Mouse (Mus musculus): ENCODE data around the gene Vps26c. TPM values are rescaled to one million over a fixed set of nuclear protein-coding genes. Genes with fewer than 3 reads are reported as not detected.

The Vps26c gene
- total RNA-seq (2021), result 10 to 100 TPM; 35.1 to 35.6 TPM
- long read RNA-seq, experiment 1, transcript Vps26c-201 (8 exons, 2,547 nt), result major isoform, 32 of 37 reads
- long read RNA-seq, experiment 1, partial matches to known transcripts, result 0 of 37 reads
- long read RNA-seq, experiment 1, other reads (novel, unspliced or antisense), result 5 of 37 reads
- long read RNA-seq, experiment 2, transcript Vps26c-201 (8 exons, 2,547 nt), result major isoform, 45 of 58 reads
- long read RNA-seq, experiment 2, partial matches to known transcripts, result 2 of 58 reads
- long read RNA-seq, experiment 2, other reads (novel, unspliced or antisense), result 11 of 58 reads

DNA sequence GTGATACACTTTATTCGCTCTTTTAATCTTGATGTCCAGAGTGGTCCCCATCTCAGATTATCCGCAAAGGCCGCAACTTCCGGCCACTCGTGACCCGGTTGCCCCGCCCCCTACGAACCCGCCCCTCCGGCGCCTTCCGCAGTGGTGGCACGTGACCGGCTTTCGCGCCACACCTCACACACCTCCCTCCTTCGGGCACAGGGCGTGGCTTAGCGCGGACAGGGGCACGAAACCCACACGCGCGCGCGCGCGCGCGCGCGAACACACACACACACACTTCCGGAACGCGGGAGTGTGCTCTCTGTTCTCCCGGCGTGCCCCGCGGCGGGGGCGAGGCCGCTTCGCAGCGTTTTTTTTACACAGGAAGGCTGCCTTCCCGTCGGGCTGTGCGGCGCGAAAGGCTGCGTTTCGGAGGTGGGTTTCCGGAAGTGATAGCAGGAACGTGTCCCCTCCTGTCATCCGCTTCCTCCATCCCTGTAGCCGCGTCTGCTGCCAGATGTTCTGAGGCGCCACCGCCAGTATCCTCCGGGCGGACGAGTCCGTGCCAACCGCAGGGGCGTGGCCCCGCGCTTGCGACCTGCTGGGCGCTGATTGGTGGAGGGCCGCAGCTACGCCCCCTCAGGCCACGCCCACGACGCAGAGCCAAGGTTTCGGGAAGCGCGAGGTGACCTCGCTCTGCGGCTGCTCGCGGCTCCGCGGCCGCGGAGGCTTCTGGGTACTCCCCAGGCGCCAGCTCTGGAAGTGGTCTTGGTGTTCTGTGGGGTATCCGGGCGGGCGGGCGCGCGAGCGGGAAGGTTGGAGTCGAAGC, at the start of gene Vps26c:
Vps26c (minus strand) TSS at position 487 of the 808 bp plus-strand sequence.
- peak; percentile 97 for DNase-seq (ENCODE audit: low spot score in 2 of 2)

DNA sequence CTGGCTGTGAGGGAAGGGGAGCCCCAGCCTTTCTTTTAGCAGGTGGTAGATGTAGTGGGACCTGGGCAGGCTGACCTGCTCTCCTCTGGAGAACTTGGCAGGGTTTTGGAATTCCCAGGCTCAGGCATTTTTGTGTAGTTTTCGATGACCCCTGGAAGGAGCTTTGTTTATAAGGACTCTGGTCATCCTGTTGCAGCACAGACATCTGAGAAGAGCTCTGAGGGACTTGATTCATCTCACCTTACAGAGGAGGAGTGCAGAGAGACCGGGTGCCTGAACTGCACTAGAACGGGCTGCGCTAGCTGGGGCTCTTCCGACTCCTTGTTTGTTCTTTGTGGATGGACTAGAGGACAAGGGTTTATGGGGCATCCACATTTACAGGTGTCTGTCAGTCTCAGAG, 49.1 kb upstream of the Vps26c start:
- no peak for DNase-seq (ENCODE audit: low spot score in 2 of 2)

DNA sequence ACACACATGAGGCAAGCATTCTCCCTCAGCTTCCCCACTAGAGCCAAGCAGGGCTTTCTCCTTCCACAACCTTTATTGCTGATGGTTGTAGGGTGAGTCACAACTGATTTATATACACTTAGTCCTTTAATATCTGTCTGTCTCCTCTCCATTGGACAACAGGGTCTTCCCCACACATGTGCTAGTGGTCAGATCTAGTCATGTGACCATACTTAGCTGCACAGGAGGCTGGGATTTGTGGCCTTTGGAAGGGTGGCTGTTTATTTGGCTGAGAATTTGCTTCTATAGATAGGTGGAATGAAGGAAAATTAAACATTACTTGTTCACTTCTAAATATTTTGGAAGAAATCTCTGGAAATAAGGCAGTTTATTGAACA, 48.1 kb upstream of the Vps26c start:
- DNase-seq (ENCODE audit: low spot score in 2 of 2), result no peak

DNA sequence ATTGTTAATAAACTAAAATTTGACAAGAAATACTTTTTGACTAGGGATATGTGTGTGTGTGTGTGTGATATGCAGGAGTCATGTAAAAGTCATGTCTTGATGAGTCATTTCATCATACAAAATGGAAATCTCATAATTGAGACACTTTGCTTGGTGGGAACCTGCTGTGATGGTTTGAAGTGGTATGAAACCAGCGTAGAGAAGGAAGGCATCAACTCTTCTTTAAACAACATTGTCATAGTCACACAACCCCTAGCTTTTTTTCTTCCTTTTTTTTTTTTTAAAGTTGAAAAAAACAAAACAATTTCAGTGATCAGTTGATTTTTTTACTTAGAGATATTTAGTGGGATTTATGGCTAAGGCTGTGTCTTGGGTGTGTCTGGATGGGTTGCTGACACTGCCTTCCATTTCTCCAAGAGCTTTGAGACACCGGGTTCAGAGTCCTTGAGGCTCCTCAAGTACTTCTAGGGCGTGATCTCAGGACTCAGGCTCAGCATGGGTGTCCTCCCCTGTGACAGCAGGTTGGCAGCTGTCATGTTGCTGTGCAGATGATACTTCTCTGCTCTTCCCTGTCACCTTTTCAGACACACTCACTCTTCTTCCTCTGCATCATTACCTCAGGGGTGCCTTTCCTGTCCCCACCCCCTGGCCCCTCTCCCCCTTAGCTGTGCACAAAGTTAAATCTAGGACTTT, 47.5 kb upstream of the Vps26c start:
- no peak for DNase-seq (ENCODE audit: low spot score in 2 of 2)

DNA sequence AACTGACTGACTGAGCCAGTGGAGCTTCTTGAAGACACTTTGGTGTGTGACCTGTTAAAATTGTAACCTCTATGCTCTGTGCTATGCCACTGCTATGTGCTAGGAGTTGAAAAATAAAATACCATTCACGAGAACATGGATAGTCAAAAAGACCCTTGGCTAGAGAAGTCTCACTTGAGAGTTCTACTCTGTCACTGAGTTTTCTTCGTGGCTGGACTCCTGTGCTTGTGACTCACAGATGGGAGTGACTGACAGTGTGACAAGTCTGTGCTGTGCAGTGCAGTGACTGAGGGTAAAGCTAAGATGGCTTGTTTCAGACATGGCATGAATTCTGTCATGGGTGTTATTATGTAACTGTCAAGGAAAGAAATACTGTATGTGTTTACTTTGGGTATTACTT, 45.8 kb upstream of the Vps26c start:
- DNase-seq (ENCODE audit: low spot score in 2 of 2), result no peak

DNA sequence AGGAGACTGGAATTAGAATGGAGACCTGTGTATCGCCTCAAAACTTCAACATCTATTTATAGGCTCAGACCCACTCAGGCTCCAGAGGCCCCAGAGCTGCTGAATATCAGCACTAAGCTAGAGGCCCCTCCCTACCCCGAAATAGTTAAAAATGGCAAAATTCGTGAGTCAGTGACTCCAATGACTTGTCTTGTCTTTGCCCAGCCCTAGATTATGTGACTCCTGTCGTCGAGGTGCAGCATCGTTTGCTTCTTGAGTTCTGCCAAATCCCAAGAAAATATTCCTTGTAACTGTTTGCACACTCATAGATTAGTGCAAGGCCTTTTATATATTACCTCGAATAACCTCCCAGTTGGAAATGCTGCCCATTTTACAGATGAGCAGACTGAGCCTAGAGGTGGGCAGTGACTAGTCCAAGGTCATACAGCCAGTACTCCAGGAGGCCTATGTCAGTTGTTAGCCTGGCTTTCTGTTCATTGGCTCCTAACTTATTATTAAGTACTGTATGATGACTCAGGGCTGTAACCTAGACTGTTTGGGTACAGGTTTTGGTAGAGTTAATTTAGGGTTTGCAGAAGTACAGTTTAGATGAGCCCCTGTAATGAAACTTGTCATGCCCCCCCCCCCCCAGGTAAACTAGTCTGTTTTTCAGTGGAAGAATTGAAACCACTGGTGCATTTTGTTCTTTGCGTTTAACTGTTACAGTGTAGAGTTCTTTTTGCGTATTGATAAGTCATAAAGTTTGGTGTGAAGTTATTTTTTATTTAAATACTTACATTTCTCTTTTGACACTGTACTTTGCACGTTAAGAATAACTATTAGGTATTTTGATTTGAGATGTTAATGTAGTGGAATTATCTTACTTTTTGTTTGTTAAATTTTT, 44.7 kb upstream of the Vps26c start:
- DNase-seq (ENCODE audit: low spot score in 2 of 2), result no peak

DNA sequence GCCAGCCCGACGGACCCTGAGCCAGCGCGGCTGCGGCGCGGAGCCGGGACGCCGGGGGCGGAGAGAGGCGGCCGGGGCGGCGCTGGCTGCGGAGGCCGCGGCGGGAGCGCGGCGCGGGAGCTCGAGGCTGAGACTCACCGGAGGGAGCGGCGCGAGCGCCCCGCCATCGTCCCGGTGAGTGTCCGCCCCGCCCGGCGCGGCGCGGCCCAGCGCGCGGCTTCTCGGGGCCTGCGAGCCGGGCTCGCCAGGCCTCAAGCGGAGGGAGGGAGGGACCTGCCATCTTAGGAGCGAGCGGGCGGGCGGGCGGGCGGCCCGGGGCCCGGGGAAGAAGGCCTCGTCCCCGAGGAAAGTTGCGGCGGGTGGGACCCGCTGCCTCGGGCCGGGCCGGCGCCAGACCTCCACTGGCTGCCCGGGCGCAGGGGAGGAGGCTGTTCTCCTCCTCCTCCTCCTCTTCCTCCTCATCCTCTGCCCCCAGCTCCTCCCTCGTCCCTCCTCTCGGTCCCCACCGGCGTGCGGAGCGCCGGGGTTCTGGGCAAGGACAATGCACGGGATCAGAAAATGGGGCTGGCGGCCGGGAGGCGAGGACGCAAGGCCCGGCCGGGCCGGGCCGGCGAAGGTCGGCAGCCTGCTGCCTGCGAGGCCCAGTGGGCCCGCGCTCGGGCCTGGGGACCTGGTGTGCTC, 43.9 kb upstream of the Vps26c start:
- peak; percentile 55 to 62 for DNase-seq (ENCODE audit: low spot score in 2 of 2)

DNA sequence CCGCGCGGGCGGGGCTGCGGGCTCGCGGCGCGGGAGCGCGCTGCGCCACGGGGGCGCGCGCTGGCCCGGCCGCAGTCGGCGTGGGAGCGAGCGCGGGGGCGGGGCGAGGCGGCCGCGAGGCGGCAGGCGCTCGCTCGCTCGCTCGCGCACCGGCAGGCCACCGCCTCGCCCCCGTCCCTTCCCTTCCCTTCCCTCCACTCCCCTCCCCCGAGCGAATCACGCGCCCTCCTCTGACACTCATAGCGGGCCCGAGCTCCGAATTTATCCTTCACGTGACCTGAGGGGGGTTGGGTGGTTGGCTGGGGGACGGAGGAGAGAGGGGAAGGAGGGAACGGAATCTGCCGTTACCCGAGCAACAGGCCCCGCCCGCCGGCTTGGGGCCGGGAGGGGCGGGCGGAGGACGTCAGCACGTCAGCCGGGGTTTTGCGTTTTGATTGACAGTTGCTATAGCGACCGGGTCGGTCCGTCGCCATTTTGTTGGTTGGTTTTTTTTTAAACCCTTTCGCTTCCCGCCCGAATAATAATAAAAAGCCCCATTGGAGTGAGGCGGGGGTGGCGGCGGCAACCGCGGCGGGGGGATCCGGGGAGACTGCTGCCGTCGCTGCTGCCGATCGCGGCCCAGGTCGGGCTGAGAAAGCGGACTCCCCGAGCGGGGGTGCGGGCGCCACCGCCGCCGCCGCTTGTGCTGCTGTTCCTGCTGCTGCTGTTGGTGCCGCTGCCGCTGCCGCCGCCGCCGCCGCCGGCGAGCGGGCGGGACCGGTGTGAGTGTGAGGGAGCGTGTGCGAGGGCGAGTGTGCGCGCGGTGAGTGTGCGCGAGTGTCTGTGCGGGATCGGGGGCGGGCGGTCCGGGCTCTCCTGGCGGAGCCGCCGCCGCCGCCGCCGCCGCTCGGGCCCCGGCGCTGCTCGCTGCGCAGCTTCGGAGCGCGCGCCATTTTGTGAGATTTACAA, 42.9 kb upstream of the Vps26c start, which contains the start of gene Dyrk1a:
Dyrk1a (plus strand) TSS at position 782 of the 948 bp plus-strand sequence.
- DNase-seq (ENCODE audit: low spot score in 2 of 2), result peak; percentile 96 to 98

DNA sequence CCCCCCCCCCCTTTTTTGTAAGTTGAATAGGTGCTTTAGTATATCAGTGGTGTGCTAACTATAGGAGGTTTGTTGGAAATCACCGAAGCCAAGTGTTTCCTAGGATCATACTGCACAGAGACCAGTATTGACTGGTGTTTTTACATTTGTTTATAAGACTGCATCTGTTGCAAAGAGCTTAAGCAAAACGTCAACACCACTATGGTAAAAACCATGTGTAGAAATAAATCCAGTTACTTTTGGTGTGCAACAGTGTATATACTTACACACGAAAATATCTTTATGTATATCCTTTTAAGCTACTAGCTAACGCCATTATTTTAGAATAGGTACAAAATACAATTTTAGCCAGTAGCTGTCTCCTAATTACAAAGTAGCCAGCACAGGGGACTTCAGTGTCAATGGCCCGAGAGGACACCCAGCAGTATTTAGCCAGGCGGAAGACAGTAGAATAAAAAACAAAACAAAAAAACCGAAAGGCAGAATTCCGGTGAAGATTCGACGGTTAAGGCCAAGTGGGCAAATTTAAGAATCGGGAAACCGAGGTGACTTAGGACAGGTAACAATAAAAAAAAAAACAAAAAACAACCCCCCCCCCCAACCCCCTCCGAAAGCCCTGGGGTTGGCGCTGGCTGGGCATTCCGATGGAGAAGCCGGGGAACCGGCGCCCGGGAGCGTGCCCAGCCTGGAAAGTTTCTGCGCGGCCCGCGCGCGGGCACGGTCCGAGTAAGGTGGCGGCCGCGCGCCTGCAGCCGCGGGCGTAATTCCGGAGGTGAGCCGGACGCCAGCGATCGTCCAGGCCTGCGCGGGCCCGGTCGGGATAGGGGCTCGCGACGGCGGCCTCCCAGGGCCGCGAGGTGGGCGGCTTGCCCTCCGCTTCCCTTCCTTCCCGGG, 42.0 kb upstream of the Vps26c start:
- DNase-seq (ENCODE audit: low spot score in 2 of 2), result peak in 1 of 2 experiments; percentile 71

DNA sequence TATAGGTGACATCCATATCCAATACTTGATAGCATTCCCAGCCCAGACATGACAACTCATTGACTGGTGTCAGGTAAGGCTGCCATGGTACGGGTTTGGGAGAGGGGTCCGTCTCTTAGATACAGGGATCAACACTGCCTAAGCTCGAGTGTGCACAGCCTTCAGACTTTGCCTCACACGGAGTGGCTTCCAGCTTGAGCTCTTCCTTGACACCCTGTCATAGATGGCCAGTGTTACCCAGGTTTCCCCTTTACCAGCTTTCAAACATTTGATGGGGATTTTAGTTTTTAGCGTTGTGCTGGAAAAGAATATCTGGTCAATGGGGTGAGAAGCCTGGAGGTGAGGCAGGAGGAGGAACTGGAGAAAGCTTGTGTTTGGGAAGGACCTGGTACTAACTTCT, 41.1 kb upstream of the Vps26c start:
- DNase-seq (ENCODE audit: low spot score in 2 of 2), result no peak

DNA sequence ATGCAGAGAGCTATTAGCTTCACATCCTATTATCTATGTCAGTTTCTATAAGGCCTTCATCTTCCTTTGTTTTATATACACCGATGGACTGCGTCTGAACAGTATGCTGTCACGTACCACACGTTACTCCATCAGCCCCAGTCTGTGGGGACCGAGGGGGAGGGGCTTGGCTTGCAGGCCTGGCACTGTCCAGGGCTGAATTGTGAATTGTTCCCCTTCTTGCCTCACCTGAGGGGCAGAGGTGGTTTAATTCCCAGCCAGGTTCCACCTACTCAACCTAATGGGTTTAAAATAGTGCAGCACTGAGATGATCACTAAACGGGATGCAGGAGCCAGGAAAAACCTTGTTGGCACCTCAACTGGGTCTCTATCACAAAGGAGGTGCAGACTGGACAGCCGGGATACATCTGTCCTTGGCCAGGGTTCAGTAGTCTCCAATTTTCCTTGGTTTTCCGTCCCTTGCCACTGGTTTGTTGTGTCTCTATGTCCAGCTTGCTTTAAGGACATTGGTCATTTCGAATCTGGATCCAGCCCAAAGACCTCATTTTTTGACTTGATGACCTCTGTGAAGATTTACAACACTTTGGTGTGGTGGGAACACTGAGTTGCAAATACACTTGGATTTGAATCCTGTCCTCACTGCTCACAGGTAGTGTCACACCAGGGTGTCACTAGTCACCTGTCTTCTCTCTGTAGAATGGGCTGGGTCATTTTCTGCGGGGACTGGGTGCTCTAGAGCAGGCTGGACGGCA, 40.4 kb upstream of the Vps26c start:
- DNase-seq (ENCODE audit: low spot score in 2 of 2), result no peak

DNA sequence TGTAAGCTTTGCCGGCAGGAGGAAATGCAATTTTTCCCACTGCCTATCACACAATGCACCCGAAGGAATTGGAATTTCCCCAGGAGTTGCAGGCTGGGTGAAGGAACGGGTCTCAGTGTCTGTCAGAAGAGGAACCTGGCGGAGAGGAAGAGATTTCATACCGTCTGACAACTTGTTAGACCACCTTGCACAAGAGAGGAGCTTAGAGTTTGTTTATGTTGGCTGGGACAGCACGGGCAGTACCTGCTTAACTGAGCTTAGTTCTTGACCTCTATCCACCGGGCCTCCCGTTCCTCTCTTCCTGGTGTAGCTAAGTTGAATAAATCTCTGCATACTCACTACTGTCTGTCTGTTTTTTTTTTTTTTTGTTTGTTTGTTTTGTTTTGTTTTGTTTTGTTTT, 39.5 kb upstream of the Vps26c start:
- no peak for DNase-seq (ENCODE audit: low spot score in 2 of 2)

DNA sequence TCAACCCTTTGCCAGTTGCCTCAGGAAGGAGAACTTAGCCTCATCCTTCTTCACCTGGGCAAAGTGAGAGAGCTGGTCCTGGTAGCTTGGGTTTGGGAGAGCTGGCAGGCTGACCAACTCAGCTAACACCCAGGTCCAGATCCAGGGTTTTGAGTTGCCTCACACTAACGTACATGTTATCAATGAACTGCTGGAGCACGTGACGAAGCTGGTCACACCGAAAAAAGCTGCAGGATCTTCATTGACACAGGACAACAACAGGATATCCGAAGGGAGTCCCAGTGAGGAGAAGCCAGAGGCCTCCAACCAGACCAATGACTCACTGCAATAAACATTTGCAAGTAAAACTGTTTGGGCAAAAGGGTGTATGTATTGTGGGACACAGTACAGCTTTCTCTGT, 34.0 kb upstream of the Vps26c start:
- no peak for DNase-seq (ENCODE audit: low spot score in 2 of 2)

DNA sequence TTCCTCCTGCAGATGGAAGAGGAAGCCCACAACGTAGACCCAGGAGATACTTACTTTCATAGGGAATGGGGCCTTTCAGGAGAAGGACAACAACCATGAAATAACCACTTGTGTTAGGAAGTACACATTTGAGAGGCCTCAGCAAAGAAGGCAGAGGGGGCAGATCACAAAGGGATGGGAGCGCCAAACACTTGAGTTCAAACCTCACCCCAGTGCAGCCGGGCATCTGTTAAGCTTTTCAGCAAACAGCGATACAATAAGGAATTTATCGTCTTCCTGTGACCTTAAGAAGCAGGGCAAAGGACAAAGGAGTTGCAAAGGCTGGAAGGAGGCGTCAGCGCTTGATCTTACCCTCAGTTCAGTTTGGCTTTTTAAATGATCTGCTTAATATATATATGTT, 33.2 kb upstream of the Vps26c start:
- DNase-seq (ENCODE audit: low spot score in 2 of 2), result no peak

DNA sequence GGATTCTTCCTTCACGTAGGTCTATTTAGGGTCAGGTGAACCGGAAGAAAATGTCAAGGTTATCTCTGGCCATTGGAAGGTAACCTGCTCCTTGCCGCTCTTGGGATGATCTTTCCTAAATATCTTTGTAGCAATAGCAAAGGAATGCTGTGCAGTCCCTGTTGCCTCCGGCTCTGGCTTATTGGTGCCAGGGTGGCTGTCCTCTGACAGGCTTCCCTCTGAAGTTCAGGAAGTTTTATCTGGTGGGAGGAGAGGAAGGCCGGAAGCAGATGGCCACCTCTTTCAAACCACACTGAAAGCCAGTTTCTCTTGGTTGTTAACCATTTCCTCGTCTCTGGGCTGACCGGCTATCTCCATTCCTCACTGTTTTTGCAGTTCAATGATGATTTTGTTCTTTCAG, 32.7 kb upstream of the Vps26c start:
- no peak for DNase-seq (ENCODE audit: low spot score in 2 of 2)

DNA sequence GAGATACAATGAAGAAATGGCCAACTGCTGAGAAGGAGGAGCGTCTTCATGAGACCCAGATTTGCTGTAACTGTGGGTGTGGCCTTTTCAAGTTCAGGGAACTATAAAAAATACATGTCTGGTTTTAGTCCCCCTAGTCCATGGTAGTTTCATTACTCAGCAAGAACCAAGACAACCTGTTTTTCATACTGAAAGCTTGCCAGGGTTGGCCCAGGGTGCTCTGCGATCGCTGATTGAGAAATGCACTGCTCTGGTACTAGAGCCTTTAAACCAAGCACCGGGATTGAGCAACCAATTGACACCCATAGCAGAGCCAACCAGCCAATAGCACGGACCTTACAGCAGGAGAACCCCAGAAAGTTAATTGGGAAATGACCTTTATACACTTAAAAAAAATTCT, 29.6 kb upstream of the Vps26c start:
- DNase-seq (ENCODE audit: low spot score in 2 of 2), result no peak

DNA sequence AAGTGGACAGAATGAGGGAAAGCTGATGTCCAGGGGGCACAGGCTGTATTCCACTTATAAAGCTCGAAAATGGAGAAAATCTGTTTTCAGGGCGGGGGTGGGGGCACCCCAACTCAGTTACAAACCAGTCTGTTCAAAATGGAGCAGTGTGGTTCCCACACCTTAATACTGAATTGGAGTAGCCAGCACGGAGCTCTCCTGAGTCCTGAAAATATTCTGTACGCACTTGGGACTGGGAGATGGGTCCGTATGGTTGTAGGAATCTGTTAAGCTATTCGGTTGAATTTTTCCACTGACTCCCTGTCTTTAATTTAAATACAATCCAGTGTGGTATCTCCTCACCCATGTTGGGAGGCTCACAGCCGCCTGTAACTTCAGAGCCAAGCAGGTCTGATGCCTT, 28.7 kb upstream of the Vps26c start:
- no peak for DNase-seq (ENCODE audit: low spot score in 2 of 2)

DNA sequence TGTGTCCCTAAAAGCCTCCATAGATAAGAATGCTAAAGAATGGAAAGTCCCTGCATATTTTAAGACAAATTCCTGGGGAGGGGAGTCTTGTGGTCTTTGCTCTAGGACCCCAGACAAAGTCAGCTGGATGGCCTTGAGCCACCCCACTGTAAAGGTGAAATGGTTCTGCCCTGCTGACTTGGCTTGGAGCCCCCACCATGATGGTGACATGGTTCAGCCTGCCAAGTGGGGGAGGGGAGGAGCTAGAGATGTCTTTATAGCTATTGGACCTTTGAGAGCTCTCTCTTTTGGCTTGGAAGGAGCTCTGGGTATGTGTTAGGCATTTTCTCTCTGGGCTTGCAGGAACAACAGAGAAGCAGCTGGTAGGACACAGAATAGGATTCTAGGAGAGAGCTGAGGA, 25.3 kb upstream of the Vps26c start:
- DNase-seq (ENCODE audit: low spot score in 2 of 2), result no peak

Measured in layer of hippocampus, postnatal 14 days (tissue).